Mouse (Mus musculus): ENCODE measurements around the gene Dnajc19.

GRCm38 (mm10) chr3:34120791-34121190 lies 39.7 kb upstream of the Dnajc19 start:
- TF ChIP-seq CTCF (IDR thresholded peaks at IDR 0.05; ENCODE audit: extremely low read depth, insufficient read depth, low read length) (no peak), POLR2A (IDR thresholded peaks at IDR 0.05; ENCODE audit: extremely low read depth, insufficient read depth, low read length) (no peak)

Measured in cortical plate, adult 2 months (tissue).